Mouse (Mus musculus) forebrain, embryonic 12.5 days (tissue): ENCODE data around the gene Sema5a. TPM values are rescaled to one million over a fixed set of nuclear protein-coding genes. Genes with fewer than 3 reads are reported as not detected.

Experiments used
- ATAC-seq: fragments of 200-750 bp; cut with Nextera tagmentation; 2 replicates; pipeline ENCODE4 v1.8.0; 2017; ENCODE audit warnings: moderate TSS enrichment; ENCODE audit not compliant: low FRiP score
- H3K27ac ChIP-seq: fragments of 300-500 bp; sonication (generic); 2 replicates; pipeline ENCODE4 v1.5.1; 2016; ENCODE audit warnings: mild to moderate bottlenecking
- H3K27me3 ChIP-seq: fragments of 300-500 bp; sonication (generic); 2 replicates; pipeline ENCODE4 v1.6.1; 2016; ENCODE audit warnings: mild to moderate bottlenecking
- H3K36me3 ChIP-seq: fragments of 300-500 bp; sonication (generic); replicated peaks from 2 replicates; pipeline ENCODE4 v1.6.1; 2016; ENCODE audit warnings: mild to moderate bottlenecking
- H3K4me1 ChIP-seq: fragments of 300-500 bp; sonication (generic); 2 replicates; pipeline ENCODE4 v1.6.1; 2016
- H3K4me2 ChIP-seq: fragments of 300-500 bp; sonication (generic); 2 replicates; pipeline ENCODE4 v1.6.1; 2016; ENCODE audit warnings: mild to moderate bottlenecking, moderate library complexity
- H3K4me3 ChIP-seq: fragments of 300-500 bp; sonication (generic); replicated peaks from 2 replicates; pipeline ENCODE4 v1.5.1; 2016; ENCODE audit warnings: mild to moderate bottlenecking
- H3K9ac ChIP-seq: fragments of 300-500 bp; sonication (generic); 2 replicates; pipeline ENCODE4 v1.6.1; 2016; ENCODE audit warnings: mild to moderate bottlenecking
- H3K9me3 ChIP-seq: fragments of 300-500 bp; sonication (generic); 2 replicates; pipeline ENCODE4 v1.6.1; 2016
- WGBS: fragments of 180-500 bp; shearing (Covaris S2); methylation state at CpG from one replicate; pipeline ENCODE4 v1.1.7; 2016; 5-methylcytosine and 5-hydroxymethylcytosine counted together
- polyA plus RNA-seq: library from polyadenylated mRNA; unstranded; fragments of >200 nt; fragmentation: Nextera tagmentation; extraction: Ambion mirVana; gene quantifications from 2 replicates; pipeline ENCODE4 v1.2.1, GENCODE M21; 2016

The Sema5a gene
- polyA plus RNA-seq, 1 experiment from 2014 or later, result 20.7 TPM

- H3K4me2 ChIP-seq, result no peak overlapping the region
These were observed 362.6 kb downstream of the Sema5a start for GRCm38 (mm10) chr15:32607236-32607635.

GRCm38 (mm10) chr15:32610776-32611175 lies 366.2 kb downstream of the Sema5a start:
- Histone ChIP-seq H3K4me3 (no peak overlapping the region), H3K27me3 (no peaks in the 10 kb centered on the region), H3K9me3 (no peaks in the 10 kb centered on the region), H3K36me3 (no peaks in the 10 kb centered on the region), H3K4me1 (no peaks in the 10 kb centered on the region), H3K27ac (no peak overlapping the region), H3K9ac (no peak overlapping the region), H3K4me2 (no peak overlapping the region)
- 94% methylated on average over 2 of the region's 2 CpGs for WGBS
- ATAC-seq, result no peak

More at GRCm38 (mm10) chr15:32607236-32607635, 362.6 kb downstream of the Sema5a start:
- Histone ChIP-seq H3K36me3 (no peaks in the 10 kb centered on the region), H3K4me1 (no peaks in the 10 kb centered on the region), H3K9ac (no peak overlapping the region), H3K4me3 (no peak overlapping the region), H3K9me3 (no peaks in the 10 kb centered on the region), H3K27ac (no peak overlapping the region), H3K27me3 (no peaks in the 10 kb centered on the region)
- no peak for ATAC-seq
- 89% methylated on average over 3 of the region's 3 CpGs for WGBS

GRCm38 (mm10) chr15:32611201-32611600 lies 366.6 kb downstream of the Sema5a start:
- Histone ChIP-seq H3K9me3 (no peaks in the 10 kb centered on the region), H3K27me3 (no peaks in the 10 kb centered on the region), H3K4me3 (no peak overlapping the region), H3K4me1 (no peaks in the 10 kb centered on the region), H3K36me3 (no peaks in the 10 kb centered on the region), H3K27ac (no peak overlapping the region), H3K9ac (no peak overlapping the region), H3K4me2 (no peak overlapping the region)
- ATAC-seq, result no peak
- WGBS, result 93% methylated on average over 7 of the region's 7 CpGs

- WGBS, result 98% methylated on average over 6 of the region's 6 CpGs
These were observed 369.1 kb downstream of the Sema5a start for GRCm38 (mm10) chr15:32613718-32614117.

GRCm38 (mm10) chr15:32615773-32616172 lies 371.2 kb downstream of the Sema5a start:
- no peaks in the 10 kb centered on the region for H3K36me3 ChIP-seq
- H3K27me3 ChIP-seq, result no peaks in the 10 kb centered on the region
- ATAC-seq, result no peak
- no peak overlapping the region for H3K9ac ChIP-seq
- H3K4me2 ChIP-seq, result no peak overlapping the region
- H3K27ac ChIP-seq, result no peak overlapping the region
- no peak overlapping the region for H3K4me3 ChIP-seq
- no peaks in the 10 kb centered on the region for H3K4me1 ChIP-seq
- no peaks in the 10 kb centered on the region for H3K9me3 ChIP-seq
- WGBS, result 89% methylated on average over 5 of the region's 5 CpGs

More at GRCm38 (mm10) chr15:32613718-32614117, 369.1 kb downstream of the Sema5a start:
- no peak for ATAC-seq
- Histone ChIP-seq H3K4me2 (no peak overlapping the region), H3K36me3 (no peaks in the 10 kb centered on the region), H3K4me1 (no peaks in the 10 kb centered on the region), H3K9me3 (no peaks in the 10 kb centered on the region), H3K4me3 (no peak overlapping the region), H3K9ac (no peak overlapping the region), H3K27ac (no peak overlapping the region), H3K27me3 (no peaks in the 10 kb centered on the region)

GRCm38 (mm10) chr15:32619199-32619598 lies 374.6 kb downstream of the Sema5a start:
- no peak for ATAC-seq
- Histone ChIP-seq H3K36me3 (no peaks in the 10 kb centered on the region), H3K27me3 (no peaks in the 10 kb centered on the region), H3K9ac (no peak overlapping the region), H3K27ac (no peak overlapping the region), H3K4me2 (no peak overlapping the region), H3K4me3 (no peak overlapping the region), H3K9me3 (no peaks in the 10 kb centered on the region), H3K4me1 (no peaks in the 10 kb centered on the region)
- WGBS, result 59% methylated on average over 2 of the region's 2 CpGs

- 86% methylated on average over 12 of the region's 12 CpGs for WGBS
- no peaks in the 10 kb centered on the region for H3K36me3 ChIP-seq
- ATAC-seq, result no peak
- H3K4me3 ChIP-seq, result no peak overlapping the region
- H3K9me3 ChIP-seq, result no peaks in the 10 kb centered on the region
- no peak overlapping the region for H3K9ac ChIP-seq
- no peak overlapping the region for H3K27ac ChIP-seq
- H3K4me1 ChIP-seq, result no peaks in the 10 kb centered on the region
- no peaks in the 10 kb centered on the region for H3K27me3 ChIP-seq
- no peak overlapping the region for H3K4me2 ChIP-seq
These were observed 378.6 kb downstream of the Sema5a start for GRCm38 (mm10) chr15:32623037-32623739.

- H3K4me2 ChIP-seq, result no peak overlapping the region
- no peaks in the 10 kb centered on the region for H3K27me3 ChIP-seq
- H3K27ac ChIP-seq, result no peak overlapping the region
- H3K36me3 ChIP-seq, result no peaks in the 10 kb centered on the region
- no peak for ATAC-seq
- no peaks in the 10 kb centered on the region for H3K9me3 ChIP-seq
- no peaks in the 10 kb centered on the region for H3K4me1 ChIP-seq
- no peak overlapping the region for H3K4me3 ChIP-seq
- H3K9ac ChIP-seq, result no peak overlapping the region
- 28% methylated on average over 4 of the region's 4 CpGs for WGBS
These were observed 379.5 kb downstream of the Sema5a start for GRCm38 (mm10) chr15:32624106-32624505.

GRCm38 (mm10) chr15:32626031-32626430 lies 381.4 kb downstream of the Sema5a start:
- H3K4me3 ChIP-seq, result no peak overlapping the region
- no peaks in the 10 kb centered on the region for H3K9me3 ChIP-seq
- H3K36me3 ChIP-seq, result no peaks in the 10 kb centered on the region
- H3K4me1 ChIP-seq, result no peaks in the 10 kb centered on the region
- H3K9ac ChIP-seq, result no peak overlapping the region
- no peak for ATAC-seq
- no peak overlapping the region for H3K4me2 ChIP-seq
- no peaks in the 10 kb centered on the region for H3K27me3 ChIP-seq
- no peak overlapping the region for H3K27ac ChIP-seq
- 97% methylated on average over 2 of the region's 2 CpGs for WGBS

GRCm38 (mm10) chr15:32633713-32634112 lies 389.1 kb downstream of the Sema5a start:
- Histone ChIP-seq H3K9me3 (no peaks in the 10 kb centered on the region), H3K4me3 (no peak overlapping the region), H3K27me3 (no peaks in the 10 kb centered on the region), H3K36me3 (peaks cover 3% of the 10 kb centered on the region; the same call in 1 of the 2 replicates), H3K9ac (no peak overlapping the region), H3K27ac (no peak overlapping the region), H3K4me1 (no peaks in the 10 kb centered on the region), H3K4me2 (no peak overlapping the region)
- 94% methylated on average over 8 of the region's 8 CpGs for WGBS
- ATAC-seq, result no peak

- Histone ChIP-seq H3K9me3 (no peaks in the 10 kb centered on the region), H3K27me3 (no peaks in the 10 kb centered on the region), H3K9ac (no peak overlapping the region), H3K4me1 (no peaks in the 10 kb centered on the region), H3K4me2 (no peak overlapping the region), H3K4me3 (no peak overlapping the region), H3K27ac (no peak overlapping the region), H3K36me3 (no peaks in the 10 kb centered on the region)
- no peak for ATAC-seq
- 90% methylated on average over 3 of the region's 3 CpGs for WGBS
These were observed 393.3 kb downstream of the Sema5a start for GRCm38 (mm10) chr15:32637879-32638278.

- Histone ChIP-seq H3K36me3 (no peaks in the 10 kb centered on the region), H3K27ac (no peak overlapping the region), H3K9ac (no peak overlapping the region), H3K4me1 (no peaks in the 10 kb centered on the region), H3K4me3 (no peak overlapping the region), H3K27me3 (no peaks in the 10 kb centered on the region), H3K9me3 (no peaks in the 10 kb centered on the region), H3K4me2 (no peak overlapping the region)
- 62% methylated on average over 1 of the region's 1 CpGs for WGBS
- no peak for ATAC-seq
These were observed 402.6 kb downstream of the Sema5a start for GRCm38 (mm10) chr15:32647061-32647687.

GRCm38 (mm10) chr15:32654046-32654445 lies 409.4 kb downstream of the Sema5a start:
- ATAC-seq, result no peak
- WGBS, result 90% methylated on average over 3 of the region's 3 CpGs

More at GRCm38 (mm10) chr15:32654046-32654445, 409.4 kb downstream of the Sema5a start:
- Histone ChIP-seq H3K4me1 (no peaks in the 10 kb centered on the region), H3K9me3 (no peaks in the 10 kb centered on the region), H3K4me3 (no peak overlapping the region), H3K9ac (no peak overlapping the region), H3K36me3 (no peaks in the 10 kb centered on the region), H3K4me2 (no peak overlapping the region), H3K27ac (no peak overlapping the region), H3K27me3 (no peaks in the 10 kb centered on the region)
